Mouse (Mus musculus) small intestine, adult 2 months (tissue): Measurements from ENCODE around the gene Axin2.

ENCODE experiments used
- CTCF ChIP-seq: fragments of 200-500 bp; IDR thresholded peaks from 2 replicates; pipeline ENCODE4 v1.5.1; 2012; ENCODE audit warnings: low read depth, mild to moderate bottlenecking, control low read depth, inconsistent platforms, low read length, moderate library complexity, mixed read lengths; ENCODE audit not compliant: insufficient replicate concordance, insufficient read length; ENCODE audit errors: extremely low read depth
- POLR2A ChIP-seq: fragments of 200-500 bp; IDR thresholded peaks from 2 replicates; pipeline ENCODE4 v1.6.1; 2012; ENCODE audit warnings: low read depth, mild to moderate bottlenecking, control low read depth, inconsistent platforms, low read length, moderate library complexity

- TF ChIP-seq CTCF (no peak), POLR2A (no peak)
Observed at GRCm38 (mm10) chr11:108995990-108996533, 75.9 kb downstream of the Axin2 start.
